Mouse (Mus musculus) Muller cell, postnatal 12 days (primary cell): ENCODE results near the gene Dnajc9.

Experiments
- DNase-seq: peaks from one replicate; pipeline ENCODE4 v3.0.0-alpha.2; 2015; ENCODE audit errors: inconsistent ontology term

Gene Dnajc9

DNA sequence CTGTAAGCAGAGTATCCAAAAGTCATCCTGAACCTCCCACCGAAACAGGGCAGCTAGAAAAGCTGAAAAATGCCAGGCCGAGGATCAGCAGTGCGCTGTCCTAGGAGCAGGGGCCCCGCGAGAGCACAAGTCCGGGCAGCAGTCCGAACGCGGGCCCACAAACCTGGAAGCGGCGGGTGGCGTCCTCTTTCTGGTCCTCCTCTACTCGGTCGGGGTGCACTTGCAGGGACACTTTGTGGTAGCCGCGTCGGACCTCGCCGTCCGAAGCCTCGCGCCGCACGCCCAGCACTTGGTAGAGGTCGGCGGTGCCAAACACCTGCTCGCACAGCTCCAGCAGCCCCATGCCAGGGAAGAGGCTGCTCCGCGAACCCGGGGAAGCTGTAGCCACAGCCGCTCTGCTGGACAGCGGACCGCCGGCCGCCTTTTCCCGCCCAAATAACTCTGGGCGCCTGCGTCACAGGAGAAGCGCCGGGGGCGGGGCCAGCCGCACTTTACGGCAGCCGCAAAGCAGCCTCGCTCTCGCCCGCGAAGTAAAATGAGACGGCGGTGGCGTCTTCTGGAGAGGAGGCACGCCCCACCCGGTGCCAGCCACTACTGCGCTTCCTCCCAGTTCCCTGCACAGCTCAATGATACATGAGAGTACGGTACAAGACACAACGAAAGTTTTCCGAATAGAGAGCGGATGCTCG lies at the start of gene Dnajc9:
Dnajc9 (minus strand) TSS at position 470 of the 689 bp plus-strand sequence.
- peak; percentile 95 for DNase-seq

DNA sequence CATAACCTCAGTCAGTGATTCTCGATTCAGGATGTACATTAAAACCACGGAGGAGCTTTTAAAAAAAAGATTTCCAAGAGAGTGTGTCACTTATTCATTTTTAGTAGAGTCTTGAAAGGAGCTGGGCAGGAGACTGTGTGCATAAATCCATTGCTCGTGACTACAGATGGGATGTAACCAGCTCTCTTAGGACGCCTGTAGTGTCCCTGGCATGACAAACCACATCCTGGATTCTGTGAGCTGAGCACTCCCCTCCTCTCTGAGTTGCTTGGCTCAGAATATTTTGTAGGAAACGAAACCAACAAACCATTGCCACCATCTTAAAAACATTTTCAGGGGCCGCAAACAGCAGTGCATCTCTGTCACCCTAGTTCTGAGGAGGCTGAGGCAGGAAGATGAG lies 48.3 kb upstream of the Dnajc9 start:
- no peak for DNase-seq

GRCm38 (mm10) chr14:20432420-20432819 lies 43.7 kb upstream of the Dnajc9 start:
- no peak for DNase-seq

DNA sequence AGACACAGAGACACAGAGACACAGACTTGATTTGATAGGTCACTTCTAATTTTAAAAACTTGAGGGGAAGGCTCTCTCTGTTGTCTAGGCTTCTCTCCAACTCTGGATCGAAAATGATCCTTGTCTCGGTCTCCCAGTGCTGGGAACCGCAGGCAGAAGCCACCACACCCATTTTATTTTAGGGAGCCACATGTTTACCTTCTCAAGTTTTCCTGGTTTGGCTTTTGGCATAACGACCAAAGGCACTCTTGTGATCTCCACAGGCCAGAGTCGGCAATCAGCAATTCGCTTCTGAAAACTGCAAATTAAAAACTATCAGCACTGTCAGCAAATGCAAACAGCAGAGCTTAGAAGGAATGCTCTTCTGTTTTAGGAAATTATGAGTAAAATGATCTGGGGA lies 43.0 kb upstream of the Dnajc9 start:
- no peak for DNase-seq

DNA sequence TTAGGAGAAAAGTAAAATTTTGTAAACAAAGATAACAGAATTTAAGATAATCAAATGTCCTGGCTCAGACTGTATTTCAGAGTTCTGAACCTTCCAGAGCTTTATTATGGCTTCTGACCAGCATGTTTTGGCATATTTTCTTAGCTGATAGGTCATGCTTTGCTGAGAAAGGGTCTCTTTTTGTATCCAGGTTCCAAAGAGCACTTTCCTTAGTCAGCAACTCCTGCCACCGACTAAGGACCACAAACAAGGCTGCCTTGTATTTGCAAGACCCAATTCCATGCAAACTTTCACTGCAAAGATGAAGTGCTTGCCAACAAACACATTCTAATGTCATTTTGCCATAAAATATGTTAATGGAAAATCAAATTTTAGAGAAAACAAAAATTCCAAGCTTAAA lies 41.1 kb upstream of the Dnajc9 start:
- DNase-seq: peak; percentile 40

- DNase-seq: no peak
Observed at GRCm38 (mm10) chr14:20428593-20428992, 39.9 kb upstream of the Dnajc9 start.

GRCm38 (mm10) chr14:20423046-20423445 lies 34.3 kb upstream of the Dnajc9 start:
- no peak for DNase-seq

DNA sequence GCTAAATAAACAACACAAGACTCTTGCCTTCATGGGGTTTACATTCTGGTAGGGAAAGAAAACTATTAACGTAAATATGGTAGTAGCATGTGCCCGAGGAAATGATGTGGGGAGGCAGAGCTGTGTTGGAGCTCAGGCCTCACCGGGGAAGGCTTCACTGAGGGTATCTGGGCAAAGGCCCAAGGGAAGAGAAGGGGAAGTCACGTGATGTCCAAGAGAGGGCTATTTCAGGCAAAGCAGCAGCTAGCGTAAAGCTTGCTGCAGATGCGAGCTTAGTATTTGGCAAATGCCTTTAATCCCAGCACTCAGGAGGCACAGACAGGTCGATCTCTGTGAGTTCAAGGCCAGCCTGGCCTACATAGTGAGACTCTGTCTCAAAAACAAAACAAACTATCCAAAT lies 33.5 kb upstream of the Dnajc9 start:
- DNase-seq: no peak

DNA sequence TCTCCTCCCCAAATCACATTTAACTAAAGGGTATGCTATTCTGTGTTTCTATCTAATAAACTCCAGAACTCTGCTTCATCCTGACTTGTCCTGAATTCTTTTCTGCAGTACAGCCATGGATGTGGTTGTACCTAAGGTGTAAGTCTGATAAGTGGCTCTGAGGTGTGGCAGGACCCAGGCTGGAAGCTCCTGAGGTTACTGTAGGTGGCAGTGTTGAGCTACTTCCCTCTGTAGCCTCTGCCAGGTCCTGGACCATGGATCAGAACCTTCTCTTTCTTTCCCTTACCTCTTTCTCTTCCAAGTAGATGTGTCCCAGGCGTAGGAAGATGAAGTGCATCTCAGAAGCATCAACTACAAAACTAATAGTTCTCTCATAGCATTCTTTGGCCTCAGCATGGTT lies 11.4 kb upstream of the Dnajc9 start:
- DNase-seq: no peak

DNA sequence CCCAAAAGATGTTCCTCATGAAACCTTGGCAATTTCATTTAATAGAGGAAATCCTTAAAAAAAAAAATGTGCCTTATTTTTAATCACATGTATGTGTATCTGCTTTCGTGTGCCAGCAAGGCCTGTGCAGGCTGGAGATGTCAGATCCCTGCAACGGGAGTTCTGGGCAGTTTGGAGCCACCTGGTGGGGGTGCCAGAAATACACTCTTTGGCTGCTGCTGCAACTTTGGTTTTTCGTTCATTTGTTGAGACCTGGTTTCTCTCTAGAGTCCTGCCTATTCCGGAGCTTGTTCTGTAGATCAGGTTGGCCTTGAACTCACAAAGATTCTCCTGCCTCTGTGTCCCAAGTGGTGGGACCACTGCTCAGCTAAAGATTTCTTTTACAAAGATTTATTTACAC lies 10.2 kb upstream of the Dnajc9 start:
- DNase-seq: no peak

DNA sequence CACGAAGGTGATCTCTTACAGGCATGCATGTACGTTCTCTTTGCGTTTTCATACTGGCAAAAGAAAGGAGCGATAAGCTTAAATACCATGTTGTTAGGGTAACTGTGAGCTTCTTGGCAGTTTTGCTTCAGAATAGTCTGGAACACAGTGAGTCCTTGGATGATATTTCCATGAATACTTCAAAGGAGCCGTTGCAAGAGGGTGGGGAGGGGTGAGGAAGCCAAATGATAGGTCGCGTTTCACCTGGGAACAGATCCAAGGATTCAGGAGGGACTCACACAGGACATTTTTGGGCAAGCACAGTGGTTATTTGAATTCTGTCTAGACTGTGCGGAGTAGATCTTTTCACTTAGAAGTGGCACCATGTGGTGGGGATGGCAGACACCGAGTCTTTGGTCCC lies 8.5 kb upstream of the Dnajc9 start:
- DNase-seq: no peak

DNA sequence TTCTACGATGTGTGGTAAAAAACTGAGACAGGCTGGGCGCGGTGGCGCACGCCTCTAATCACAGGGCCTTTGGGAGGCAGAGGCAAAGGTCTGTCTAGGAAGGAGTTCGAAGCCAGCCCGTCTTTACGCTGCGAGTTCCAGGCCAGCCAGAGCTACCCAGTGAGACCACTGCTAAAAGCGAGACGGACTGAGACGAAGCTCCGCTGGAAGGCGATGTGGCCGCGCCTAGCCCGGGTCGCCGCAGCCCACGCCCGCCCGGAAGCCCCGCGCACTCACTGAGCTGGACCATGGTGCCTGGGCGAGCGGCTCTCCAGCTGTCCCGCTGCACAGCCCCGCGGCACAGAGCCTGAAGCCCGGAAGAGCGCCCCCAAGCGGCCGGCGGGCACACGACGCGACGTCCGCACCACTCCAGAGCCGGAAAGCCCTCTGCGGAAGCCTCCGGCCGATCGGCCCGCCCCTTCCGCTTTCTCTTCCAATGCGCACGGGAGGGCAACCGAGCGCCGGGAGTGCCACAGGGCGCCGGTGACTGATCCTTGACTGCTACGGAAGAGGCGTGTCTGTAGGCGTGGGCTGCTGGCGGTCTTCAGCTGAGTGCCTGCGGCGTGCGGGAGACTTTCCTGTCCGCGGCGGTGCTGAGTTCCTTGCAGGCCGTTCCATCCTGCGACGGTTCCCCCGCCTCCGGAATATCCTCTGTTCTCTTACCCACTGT lies 4.6 kb upstream of the Dnajc9 start, which contains the start of gene Mrps16:
Mrps16 (minus strand) TSS at position 430 of the 709 bp plus-strand sequence.
- peak; percentile 99 for DNase-seq

GRCm38 (mm10) chr14:20392326-20392725 lies 3.6 kb upstream of the Dnajc9 start:
- DNase-seq: no peak

GRCm38 (mm10) chr14:20389446-20390079 lies 853 bp upstream of the Dnajc9 start:
- no peak for DNase-seq

DNA sequence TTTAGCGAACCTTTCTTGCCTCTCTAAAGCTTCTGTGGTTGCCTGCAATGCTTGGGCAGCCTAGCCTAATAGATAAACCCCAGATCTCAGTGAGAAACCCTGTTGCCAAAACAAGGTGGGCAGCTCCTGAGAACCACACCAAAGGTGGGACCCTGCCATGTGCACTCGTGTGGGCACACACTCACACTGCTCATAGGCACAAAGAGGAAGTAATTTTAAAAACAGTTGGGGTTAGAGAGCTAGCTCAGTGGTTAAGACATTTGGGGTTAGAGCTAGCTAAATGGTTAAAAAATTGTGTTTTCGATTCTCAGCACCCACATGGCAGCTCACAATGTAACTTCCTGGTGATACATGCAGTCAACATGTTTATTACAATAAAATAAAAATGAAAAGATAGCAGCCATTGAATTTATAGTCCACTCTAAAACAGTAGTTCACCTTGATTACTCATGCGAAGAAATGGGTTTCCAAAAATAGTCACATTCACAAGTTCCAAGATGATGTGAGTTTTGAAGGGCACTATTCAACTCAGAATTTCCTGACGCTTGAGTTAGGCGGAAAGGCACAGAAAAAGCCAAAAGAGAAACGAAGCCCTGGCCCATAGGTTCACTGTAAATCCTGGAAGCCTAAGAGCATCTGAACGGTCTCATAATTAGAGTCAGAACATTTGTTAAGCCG lies 8.8 kb downstream of the Dnajc9 start:
- no peak for DNase-seq

GRCm38 (mm10) chr14:20379087-20379640 lies 9.5 kb downstream of the Dnajc9 start:
- DNase-seq: no peak

- DNase-seq: peak; percentile 30
Observed at GRCm38 (mm10) chr14:20378313-20379061, 10.2 kb downstream of the Dnajc9 start.

- DNase-seq: peak; percentile 29
Observed at GRCm38 (mm10) chr14:20377112-20377521, 11.6 kb downstream of the Dnajc9 start.

DNA sequence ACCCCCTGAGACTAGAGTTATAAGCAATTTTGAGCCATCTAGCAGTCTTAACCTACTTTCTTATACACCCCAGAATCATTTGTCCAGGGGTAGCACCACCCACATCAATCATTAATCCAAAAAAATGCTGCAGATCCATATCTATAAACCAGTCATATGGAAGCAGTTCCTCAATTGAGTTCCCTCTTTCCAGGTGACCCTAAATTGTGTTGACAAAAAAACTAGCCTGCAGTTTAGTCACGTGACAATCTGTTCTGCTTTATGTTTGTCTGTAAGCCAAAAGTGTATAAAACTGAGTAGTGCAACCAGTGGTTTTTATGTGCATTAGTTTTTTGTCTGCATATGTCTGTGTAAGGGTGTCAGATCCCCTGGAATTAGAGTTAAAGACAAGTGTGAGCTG lies 16.9 kb downstream of the Dnajc9 start:
- no peak for DNase-seq

- DNase-seq: no peak
Observed at GRCm38 (mm10) chr14:20370798-20371197, 17.9 kb downstream of the Dnajc9 start.

DNA sequence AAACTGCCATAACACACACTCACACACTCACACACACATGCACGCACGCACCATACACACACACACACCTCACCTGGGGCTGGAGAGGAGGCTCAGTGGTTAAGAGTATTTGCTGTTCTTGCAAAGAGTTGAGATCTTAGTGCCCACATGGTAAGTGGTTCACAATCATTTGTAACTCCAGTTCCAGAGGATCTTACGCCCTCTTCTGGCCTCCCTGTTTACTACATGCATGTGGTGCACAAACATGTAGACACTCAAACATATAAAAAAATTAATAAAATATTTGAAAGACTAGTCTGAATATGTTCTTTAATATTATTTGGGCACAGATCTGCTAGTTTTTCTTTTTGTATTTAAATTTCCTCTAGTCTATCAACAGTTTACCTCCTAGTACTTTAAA lies 20.4 kb downstream of the Dnajc9 start:
- no peak for DNase-seq
